Mouse (Mus musculus): ENCODE measurements at regions not wholly inside any gene's neighbourhood (a gene's known extent, or its start where the extent isn't known, plus 50 kb on each side); places are given as distances from the start of the nearest gene placed in this dataset.

DNA sequence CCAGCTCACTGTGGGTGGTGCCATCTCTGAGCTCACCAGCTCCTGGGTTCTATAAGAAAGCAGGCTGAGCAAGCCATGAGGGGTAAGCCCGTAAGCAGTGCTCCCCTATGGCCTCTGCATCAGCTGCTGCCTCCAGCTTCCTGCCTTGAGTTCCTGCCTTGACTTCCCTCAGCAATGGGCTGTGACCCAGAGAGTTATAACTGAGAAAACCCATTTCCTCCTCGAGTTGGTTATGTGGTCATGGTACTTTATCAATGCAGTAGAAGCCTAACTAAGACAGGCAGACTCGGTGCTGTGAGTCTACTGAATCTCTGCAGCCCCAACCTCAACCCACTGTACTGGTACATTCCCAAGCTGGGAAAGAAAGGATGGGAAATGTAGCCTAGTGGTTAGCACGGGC, 162.2 kb upstream of the Ubl3 start:
- TF ChIP-seq EP300 (IDR thresholded peaks at IDR 0.05; ENCODE audit: low read depth) (no peak), CTCF (IDR thresholded peaks at IDR 0.05; ENCODE audit: low read depth) (no peak)

Data from liver, embryonic 14.5 days (tissue).